In genomic region chr5:32036896-32037295, GRCm38 (mm10) we compare ENCODE assay signal across 15 mouse cellular contexts.
DNase-seq lines count a peak whose midpoint lies in the region; TF ChIP-seq lines count a peak whose summit lies in the region.
"Had no signal": no experiment of that assay in that cellular context is flagged by ENCODE, and none has a peak within 500 bp of the region (broad histone marks: within the 10 kb centered on the region; RNA-seq: fewer than 3 reads in every experiment).

No protein-coding gene starts in this region.

- TF ChIP-seq CTCF in left cerebral cortex, adult 2 months (IDR thresholded peaks at IDR 0.05) = no peak

- DNase-seq in left cerebral cortex, adult 2 months (ENCODE audit: extremely low spot score in 1 of 2, low spot score in 2 of 2) = no peak
- no peak for DNase-seq in left cerebral cortex, adult 18-20 months (ENCODE audit: low spot score in 2 of 2)
- peak; percentile 42 for DNase-seq in cerebellum, adult 11-12 months
- DNase-seq in cerebellum, adult 9-11 months = peak; percentile 52
- DNase-seq in lung, postnatal 25 days (ENCODE audit: low spot score) = peak; percentile 25
- no peak for DNase-seq in adrenal gland, postnatal 14 days
- DNase-seq in adrenal gland, adult 8-10 months = no peak
- DNase-seq: gastrocnemius, postnatal 36 days; kidney, adult 2 months; right cerebral cortex, adult 18-20 months; thymus, adult 2 months had no signal

- intact Hi-C loops in left cerebral cortex, adult 2 months (cut with DNase I) = loop anchor here (1.0 to 5.0 kb wide), 6 partner anchors 55 to 460 kb away; partner anchors contain the start of genes Babam2 and Rbks

- H3K27ac ChIP-seq in left cerebral cortex, adult 2 months = peak overlapping the region; percentile 57
- H3K27ac ChIP-seq: hindbrain, embryonic 15.5 days; liver, embryonic 14.5 days had no signal

- H3K4me3 ChIP-seq in left cerebral cortex, adult 2 months = no peak overlapping the region
- H3K4me3 ChIP-seq: erythroblast, embryonic 14.5 days; hindbrain, embryonic 15.5 days; megakaryocyte, embryonic 14.5 days had no signal

Comparison
In these comparisons a context has a peak if more than half of its experiments do, and no peak if none do; other contexts are left out.
1. DNase-seq: peak in cerebellum, adult 11-12 months (single experiment), cerebellum, adult 9-11 months (single experiment) and lung, postnatal 25 days (single experiment); none in left cerebral cortex, adult 2 months (0 of 2), left cerebral cortex, adult 18-20 months (0 of 2), adrenal gland, postnatal 14 days (single experiment) and adrenal gland, adult 8-10 months (single experiment).